Comparison of ENCODE assay signal across 8 mouse cellular contexts in genomic region chr8:123423441-123423840, GRCm38 (mm10). TPM values are rescaled to one million over a fixed set of nuclear protein-coding genes. Genes with fewer than 3 reads are reported as not detected.
DNase-seq lines count a peak whose midpoint lies in the region; ATAC-seq lines count a peak whose summit lies in the region.

Gene Def8 (plus strand): TSS chr8:123423527.

- peaks cover 19% of the 10 kb centered on the region for H3K9me3 ChIP-seq in embryonic facial prominence, embryonic 13.5 days
- H3K9me3 ChIP-seq in heart, embryonic 16.5 days (replicated peaks; ENCODE audit: control insufficient read depth, low read length): peaks cover 26% of the 10 kb centered on the region
- 0 out of 2 replicates have a peak, but pooled peaks cover 7% of the 10 kb centered on the region for H3K9me3 ChIP-seq in midbrain, embryonic 15.5 days

- no peak for ATAC-seq in embryonic facial prominence, embryonic 13.5 days (ENCODE audit: insufficient number of reproducible peaks, insufficient read depth, low FRiP score, low TSS enrichment, low read depth)
- ATAC-seq in heart, embryonic 16.5 days (replicated peaks; ENCODE audit: extremely low read depth, insufficient read depth, low FRiP score): no peak
- ATAC-seq in midbrain, embryonic 15.5 days (replicated peaks): no peak
- ATAC-seq in activated CD4-positive, CD25-positive, alpha-beta regulatory T cell, adult 4 months: no peak

- 0 out of 2 replicates have a peak within 1 kb of the TSS, but pooled peaks have one; percentile 46 for H3K9ac ChIP-seq in embryonic facial prominence, embryonic 13.5 days
- H3K9ac ChIP-seq in heart, embryonic 16.5 days (ENCODE audit: low read length): no peak within 1 kb of the TSS
- H3K9ac ChIP-seq in midbrain, embryonic 15.5 days: no peak within 1 kb of the TSS

- H3K4me2 ChIP-seq in embryonic facial prominence, embryonic 13.5 days: peak within 1 kb of the TSS; percentile 49
- peak within 1 kb of the TSS; percentile 69 for H3K4me2 ChIP-seq in heart, embryonic 16.5 days (ENCODE audit: low read depth, low read length)
- H3K4me2 ChIP-seq in midbrain, embryonic 15.5 days: peak within 1 kb of the TSS; percentile 20; the same call in 1 of the 2 replicates

- peaks cover 13% of the 10 kb centered on the region for H3K36me3 ChIP-seq in embryonic facial prominence, embryonic 13.5 days
- H3K36me3 ChIP-seq in heart, embryonic 16.5 days (ENCODE audit: control insufficient read depth, insufficient read depth): no peaks in the 10 kb centered on the region
- H3K36me3 ChIP-seq in midbrain, embryonic 15.5 days (replicated peaks): peaks cover 32% of the 10 kb centered on the region

- H3K27ac ChIP-seq in embryonic facial prominence, embryonic 13.5 days: no peak within 1 kb of the TSS
- H3K27ac ChIP-seq in heart, embryonic 16.5 days (ENCODE audit: low read length): no peak within 1 kb of the TSS
- no peak within 1 kb of the TSS for H3K27ac ChIP-seq in midbrain, embryonic 15.5 days

- no peak for DNase-seq in left cerebral cortex, adult 18-20 months (ENCODE audit: low spot score in 2 of 2)
- no peak for DNase-seq in left cerebral cortex, adult 9 months (ENCODE audit: low spot score in 2 of 2)
- DNase-seq in layer of hippocampus, postnatal 25 days (ENCODE audit: extremely low spot score in 1 of 2, low spot score in 1 of 2): no peak
- no peak for DNase-seq in spleen, adult 18-20 months

- H3K27me3 ChIP-seq in embryonic facial prominence, embryonic 13.5 days: no peaks in the 10 kb centered on the region
- H3K27me3 ChIP-seq in heart, embryonic 16.5 days (ENCODE audit: control insufficient read depth, insufficient read depth, low read length): no peaks in the 10 kb centered on the region
- no peaks in the 10 kb centered on the region for H3K27me3 ChIP-seq in midbrain, embryonic 15.5 days (replicated peaks)

- 57% methylated on average over 7 of the region's 7 CpGs for WGBS in embryonic facial prominence, embryonic 13.5 days
- WGBS in heart, embryonic 16.5 days: 73% methylated on average over 7 of the region's 7 CpGs
- WGBS in midbrain, embryonic 15.5 days: 74% methylated on average over 7 of the region's 7 CpGs

- peaks cover 6% of the 10 kb centered on the region for H3K4me1 ChIP-seq in embryonic facial prominence, embryonic 13.5 days
- H3K4me1 ChIP-seq in heart, embryonic 16.5 days (ENCODE audit: control insufficient read depth, insufficient read depth, low read length): peaks cover 3% of the 10 kb centered on the region; the same call in 1 of the 2 replicates
- H3K4me1 ChIP-seq in midbrain, embryonic 15.5 days: peaks cover 9% of the 10 kb centered on the region

- H3K4me3 ChIP-seq in embryonic facial prominence, embryonic 13.5 days: peak within 1 kb of the TSS; percentile 23; the same call in 1 of the 2 replicates
- peak within 1 kb of the TSS; percentile 42 for H3K4me3 ChIP-seq in heart, embryonic 16.5 days (ENCODE audit: low read length)
- no peak within 1 kb of the TSS for H3K4me3 ChIP-seq in midbrain, embryonic 15.5 days

RNA-seq across cellular contexts. Expression of gene Def8, which starts in this region (rescaled TPM):
- 10 to 100 TPM; 52.9 to 56.3 TPM for total RNA-seq in left cerebral cortex, adult 18-20 months (2021)
- 38.3 and 43.2 TPM in 2 replicates for polyA plus RNA-seq in embryonic facial prominence, embryonic 13.5 days (2015; fragmentation: Nextera tagmentation; extraction: Ambion mirVana)
- polyA plus RNA-seq in heart, embryonic 16.5 days (2015; fragmentation: Nextera tagmentation; extraction: Ambion mirVana): 31.3 and 31.8 TPM in 2 replicates
- 10 to 100 TPM; 64.6 to 66.6 TPM for total RNA-seq in layer of hippocampus, postnatal 25 days (2021)
- 48.4 and 49.8 TPM in 2 replicates for polyA plus RNA-seq in midbrain, embryonic 15.5 days (2015; fragmentation: Nextera tagmentation; extraction: Ambion mirVana)
- 10 to 100 TPM in 1 of 2 experiments, 1 to 10 TPM in 1; 5.6 to 11.1 TPM for polyA plus RNA-seq in activated CD4-positive, CD25-positive, alpha-beta regulatory T cell, adult 4 months (2017; shearing (Covaris generic))
